Mouse (Mus musculus) T-helper 2 cell (primary cell): ENCODE measurements at regions not wholly inside any gene's neighbourhood (a gene's known extent, or its start where the extent isn't known, plus 50 kb on each side); places are given as distances from the start of the nearest gene placed in this dataset.

Experiments used
- in situ Hi-C: fragments of 300-600 bp; cut with MboI, MseI; formaldehyde crosslinking; loops from one replicate; pipeline ENCODE4 v1.15.1; 2025; ENCODE audit warnings: high pct_unique_total_duplicates

GRCm38 (mm10) chr17:47225306-47226269, 143.1 kb upstream of the Mrps10 start:
- in situ Hi-C loops, result loop anchor here (5.0 kb wide), 1 partner anchor 58 kb away; no protein-coding TSS in a partner anchor

DNA sequence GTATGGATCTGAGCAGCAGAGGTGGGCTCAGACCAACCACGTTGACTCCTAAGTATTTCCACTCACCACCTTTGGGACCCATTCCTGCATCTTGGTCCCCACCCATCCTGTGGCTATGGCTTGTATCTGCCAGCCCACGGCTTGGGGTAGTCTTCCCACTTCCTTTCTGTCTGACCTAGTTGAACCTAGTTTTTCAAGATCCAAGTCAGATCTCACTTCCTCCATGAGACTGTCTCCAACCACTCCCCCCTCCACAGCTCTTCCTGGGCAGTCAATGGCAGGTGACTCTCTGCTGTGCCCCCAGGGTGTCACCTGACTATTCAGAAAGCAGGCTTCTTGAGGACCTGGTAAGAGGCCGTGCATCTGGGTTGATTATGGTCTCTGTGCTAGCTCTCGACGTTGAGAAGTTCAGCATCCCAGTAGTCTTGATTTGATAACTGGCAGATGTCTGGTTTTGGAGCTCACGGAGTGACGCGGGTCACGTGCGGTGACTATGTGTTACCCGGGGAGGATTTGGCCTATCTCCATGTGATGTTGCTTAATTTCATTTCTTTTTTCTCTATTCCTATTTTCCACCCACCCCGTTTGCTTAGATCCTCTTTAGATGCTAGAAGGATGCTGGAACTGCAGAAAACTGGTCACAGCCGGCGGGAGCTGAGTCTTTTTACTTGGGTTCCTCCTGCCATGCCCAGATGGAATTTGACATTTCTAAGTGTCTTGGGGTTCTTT, 147.5 kb upstream of the Mrps10 start:
- in situ Hi-C loops, result no loop called here

DNA sequence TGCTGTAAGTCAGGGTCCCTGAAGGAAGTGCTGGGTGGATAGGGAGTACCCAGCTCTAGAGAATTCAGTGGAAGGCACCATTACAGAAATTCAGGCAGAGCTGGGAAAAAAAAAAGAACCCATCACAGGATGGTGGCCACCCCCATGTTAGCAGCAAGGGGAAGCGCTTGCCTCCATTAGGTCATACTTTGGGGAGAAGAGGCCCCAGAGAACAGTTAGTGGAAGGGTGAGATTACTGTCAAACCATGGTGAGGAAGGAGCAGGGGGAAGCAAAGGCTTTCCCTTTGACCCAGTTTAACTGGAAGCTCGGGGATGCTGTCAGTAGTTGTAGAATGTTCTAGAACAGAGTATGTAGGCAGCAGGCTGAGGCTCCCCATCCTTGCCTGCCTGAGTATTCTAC, 148.8 kb upstream of the Mrps10 start:
- in situ Hi-C loops, result no loop called here

DNA sequence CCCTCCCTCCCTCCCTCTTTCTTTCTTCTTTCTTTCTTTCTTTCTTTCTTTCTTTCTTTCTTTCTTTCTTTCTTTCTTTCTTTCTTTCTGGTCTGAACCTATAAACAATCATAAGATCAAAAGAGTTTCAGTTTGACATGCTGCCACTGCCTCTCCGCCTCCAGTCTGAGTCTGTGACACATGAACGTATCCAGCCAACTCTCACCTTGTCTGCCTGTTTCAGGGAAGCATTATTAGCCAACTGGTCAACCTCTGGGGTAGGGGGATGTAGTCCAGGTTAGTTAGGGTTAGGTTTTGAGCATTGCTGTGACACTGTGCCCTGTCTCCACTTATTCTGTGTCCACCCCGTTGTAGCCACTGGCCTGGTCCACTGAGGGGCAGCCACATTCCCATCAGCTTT, 152.2 kb upstream of the Mrps10 start:
- in situ Hi-C loops, result no loop called here

DNA sequence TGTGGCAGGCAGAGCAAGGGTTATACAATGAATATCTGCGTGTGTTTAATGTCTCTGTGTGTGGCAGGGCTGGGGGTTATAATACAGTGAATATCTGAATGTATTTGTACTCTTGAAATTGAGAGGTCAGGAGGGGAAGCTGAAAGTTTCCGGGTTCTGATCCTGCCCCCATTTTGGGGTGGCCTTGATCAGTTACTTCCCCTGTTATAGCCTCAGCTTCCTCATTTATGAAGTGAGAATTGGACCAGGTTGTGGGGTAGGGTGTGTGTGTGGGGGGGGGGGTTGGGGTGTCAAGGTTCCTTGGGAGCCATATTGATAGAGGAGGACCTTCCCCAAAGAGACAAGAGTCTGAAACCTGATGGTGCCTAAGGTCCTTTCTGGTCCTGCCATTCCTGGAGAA, 152.8 kb upstream of the Mrps10 start:
- in situ Hi-C loops, result no loop called here

- in situ Hi-C loops, result no loop called here
Observed at GRCm38 (mm10) chr17:47214111-47214510, 154.6 kb upstream of the Mrps10 start.

DNA sequence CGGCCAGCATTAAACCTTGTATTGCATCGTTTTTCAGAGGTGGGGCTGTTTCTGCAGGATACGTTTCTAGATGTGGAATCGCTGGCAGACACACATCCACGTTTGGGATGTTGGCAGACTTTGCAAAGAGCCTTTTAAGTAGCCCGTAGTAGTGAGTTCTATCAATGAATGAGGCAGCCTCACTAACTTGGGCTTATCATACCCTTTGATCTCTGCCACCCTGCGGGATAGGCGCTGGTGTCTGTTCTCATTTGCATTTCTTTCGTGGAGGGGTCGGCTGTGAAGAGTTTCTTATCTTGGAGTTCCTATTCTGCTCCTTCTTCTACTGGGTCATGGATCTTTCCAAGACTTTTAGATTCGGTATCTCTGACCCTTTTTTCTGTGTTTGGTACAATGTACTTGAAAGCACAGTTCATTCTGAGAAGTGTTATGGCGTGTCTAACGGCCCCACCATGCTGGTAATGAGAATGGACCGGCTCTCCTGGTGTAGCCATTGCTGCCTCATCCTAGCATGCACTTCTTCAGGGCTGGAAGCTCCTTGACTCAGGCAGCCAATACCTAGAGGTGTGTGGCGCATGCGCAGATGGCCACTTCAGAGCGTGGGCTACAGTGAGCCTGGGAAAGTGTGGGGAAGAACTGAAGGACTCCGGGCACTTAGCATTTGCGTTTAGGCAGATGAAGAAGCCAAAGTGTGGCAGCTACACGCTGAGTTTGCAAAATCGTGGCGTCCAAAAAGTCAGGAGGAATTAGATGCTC, 158.1 kb upstream of the Mrps10 start:
- in situ Hi-C loops, result no loop called here

DNA sequence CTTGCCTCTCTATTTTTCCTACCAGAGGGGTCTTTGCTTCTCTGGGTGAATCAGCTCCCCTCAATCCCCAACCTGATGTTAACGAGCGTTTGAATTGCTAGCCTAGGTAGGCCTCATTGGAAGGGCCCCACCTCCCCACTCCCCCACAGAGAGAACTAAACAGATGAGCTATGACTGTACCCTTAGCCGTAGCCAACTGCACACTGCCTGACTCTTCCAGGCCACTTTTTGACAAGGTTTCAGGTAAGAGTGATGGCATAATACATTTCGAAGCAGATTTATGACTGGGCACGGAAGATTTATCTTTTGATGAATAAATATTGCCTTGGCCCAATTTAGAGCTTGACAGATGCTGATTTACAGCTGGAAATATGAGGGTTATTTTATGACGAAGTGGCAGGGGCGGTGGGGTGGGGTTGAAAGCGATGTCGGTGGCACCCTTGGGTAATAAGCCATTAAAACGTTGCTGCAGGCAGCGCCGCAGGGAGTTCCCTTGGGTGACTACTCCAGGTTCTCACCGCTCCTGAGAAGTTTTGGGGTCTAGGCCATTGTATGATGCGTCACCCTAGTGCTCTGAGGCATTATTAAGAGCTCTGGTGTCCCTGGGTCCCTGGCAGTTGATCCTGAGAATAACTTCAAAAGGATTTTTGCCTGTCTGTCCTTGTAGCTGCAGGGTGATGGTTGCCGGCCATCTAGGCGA, 159.7 kb upstream of the Mrps10 start:
- in situ Hi-C loops, result loop anchor here (10.0 kb wide), 1 partner anchor 726 kb away; no protein-coding TSS in a partner anchor

- in situ Hi-C loops, result loop anchor here (10.0 kb wide), 1 partner anchor 727 kb away; no protein-coding TSS in a partner anchor
Observed at GRCm38 (mm10) chr17:47207471-47207870, 161.2 kb upstream of the Mrps10 start.

GRCm38 (mm10) chr17:47204470-47205162, 164.1 kb upstream of the Mrps10 start:
- in situ Hi-C loops, result loop anchor here (10.0 kb wide), 1 partner anchor 730 kb away; no protein-coding TSS in a partner anchor

- in situ Hi-C loops, result loop anchor here (10.0 kb wide), 1 partner anchor 1374 kb away; no protein-coding TSS in a partner anchor
Observed at GRCm38 (mm10) chr17:47199206-47199605, 169.5 kb upstream of the Mrps10 start.

GRCm38 (mm10) chr17:47197957-47198356, 170.7 kb upstream of the Mrps10 start:
- in situ Hi-C loops, result loop anchor here (10.0 kb wide), 1 partner anchor 1373 kb away; no protein-coding TSS in a partner anchor

DNA sequence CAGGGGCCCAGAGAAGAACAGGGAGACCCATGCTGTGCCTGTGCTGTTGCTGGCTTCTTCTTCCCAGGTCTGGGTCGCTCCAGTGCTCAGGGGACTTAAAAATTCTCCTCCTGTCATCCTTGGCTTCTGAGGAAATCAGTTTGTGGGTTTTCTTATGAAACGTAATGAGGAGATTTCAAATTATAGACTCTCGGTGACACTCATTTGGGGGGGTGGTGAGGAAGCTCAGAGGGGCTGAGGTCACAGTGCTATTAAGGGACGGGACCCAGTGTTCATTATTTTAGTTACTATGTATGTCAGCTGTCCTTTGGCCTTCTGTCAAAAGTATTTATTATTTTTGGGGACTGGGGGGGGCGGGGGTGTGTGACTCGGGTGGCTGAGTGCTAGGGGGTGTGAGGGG, 171.7 kb upstream of the Mrps10 start:
- in situ Hi-C loops, result loop anchor here (10.0 kb wide), 1 partner anchor 1372 kb away; no protein-coding TSS in a partner anchor

- in situ Hi-C loops, result loop anchor here (10.0 kb wide), 1 partner anchor 1371 kb away; no protein-coding TSS in a partner anchor
Observed at GRCm38 (mm10) chr17:47195981-47196380, 172.7 kb upstream of the Mrps10 start.

DNA sequence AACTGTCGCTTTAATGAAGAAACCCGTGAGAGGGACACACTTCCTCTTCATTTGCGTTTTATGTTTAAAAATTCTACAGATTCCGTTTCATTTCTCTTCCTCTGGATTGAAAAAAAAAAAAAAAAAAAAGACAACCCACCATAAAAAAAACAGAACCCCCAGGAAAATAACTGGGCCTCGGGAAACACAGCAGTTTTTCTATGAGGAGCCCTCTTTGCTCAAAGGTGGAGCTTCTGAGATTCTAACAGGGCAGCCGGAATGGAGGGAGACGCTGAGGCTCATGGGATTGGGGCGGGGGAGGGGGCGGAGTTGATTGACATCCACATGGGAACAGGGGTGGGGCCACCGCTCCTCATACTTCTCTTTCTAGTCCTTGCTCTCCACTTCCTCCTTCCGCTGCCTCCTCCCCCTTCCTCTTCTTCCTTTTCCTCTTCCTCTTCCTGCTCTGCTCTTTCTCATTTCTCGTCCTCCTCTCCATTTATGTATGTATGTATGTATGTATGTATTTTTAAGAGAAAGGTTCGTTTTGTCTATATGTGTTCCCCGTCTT, 174.1 kb upstream of the Mrps10 start:
- in situ Hi-C loops, result loop anchor here (10.0 kb wide), 1 partner anchor 1370 kb away; no protein-coding TSS in a partner anchor

DNA sequence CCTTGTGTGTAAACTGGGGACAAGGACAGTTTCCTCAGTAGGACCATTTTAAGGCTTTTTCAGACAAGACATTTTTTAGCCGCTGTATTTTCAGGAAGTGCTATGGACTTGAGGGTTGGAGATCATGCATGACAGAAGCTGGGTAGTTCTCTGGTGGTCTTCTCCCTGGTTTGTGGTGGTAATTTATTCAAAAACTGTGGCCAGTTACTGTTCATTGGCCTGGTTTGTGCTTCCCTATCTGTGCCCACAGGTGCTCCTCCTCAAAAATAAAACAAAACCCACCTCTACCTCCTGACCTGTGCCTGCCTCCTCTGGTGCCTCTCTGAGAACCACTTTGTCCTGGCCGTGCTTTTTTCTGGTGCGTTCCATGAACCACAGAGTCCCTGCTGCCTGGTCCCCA, 177.3 kb upstream of the Mrps10 start:
- in situ Hi-C loops, result loop anchor here (10.0 kb wide), 1 partner anchor 1367 kb away; no protein-coding TSS in a partner anchor

DNA sequence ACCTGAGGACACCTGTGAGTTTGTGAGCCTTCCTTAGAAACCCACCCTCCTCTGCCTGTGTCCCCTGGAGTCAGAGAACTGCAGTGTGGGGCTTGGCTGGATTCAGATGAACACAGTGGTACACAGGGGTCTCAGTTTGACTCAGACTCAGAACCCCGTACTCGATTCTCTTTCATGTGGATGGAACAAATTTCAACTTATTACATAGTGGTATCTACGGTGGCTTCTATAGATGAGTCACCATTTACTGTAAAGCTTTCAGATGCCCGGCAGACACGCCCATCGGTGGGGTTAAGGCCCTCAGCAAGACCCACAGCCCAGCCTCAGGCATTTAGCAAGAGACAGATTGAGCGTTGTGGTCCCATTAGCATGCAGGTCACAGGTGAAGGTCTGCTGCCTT, 178.9 kb upstream of the Mrps10 start:
- in situ Hi-C loops, result loop anchor here (10.0 kb wide), 1 partner anchor 1365 kb away; no protein-coding TSS in a partner anchor

GRCm38 (mm10) chr17:47184148-47184547, 173.8 kb upstream of the Ubr2 start:
- in situ Hi-C loops, result no loop called here

- in situ Hi-C loops, result no loop called here
Observed at GRCm38 (mm10) chr17:47182118-47182517, 171.8 kb upstream of the Ubr2 start.

- in situ Hi-C loops, result no loop called here
Observed at GRCm38 (mm10) chr17:47179410-47179809, 169.1 kb upstream of the Ubr2 start.
